Mouse (Mus musculus): ENCODE measurements around the gene Dtx4.

The Dtx4 gene

GRCm38 (mm10) chr19:12467436-12467835 is 33.8 kb downstream of the Dtx4 start:
- no peak for DNase-seq (ENCODE audit: low spot score in 2 of 2)

DNA sequence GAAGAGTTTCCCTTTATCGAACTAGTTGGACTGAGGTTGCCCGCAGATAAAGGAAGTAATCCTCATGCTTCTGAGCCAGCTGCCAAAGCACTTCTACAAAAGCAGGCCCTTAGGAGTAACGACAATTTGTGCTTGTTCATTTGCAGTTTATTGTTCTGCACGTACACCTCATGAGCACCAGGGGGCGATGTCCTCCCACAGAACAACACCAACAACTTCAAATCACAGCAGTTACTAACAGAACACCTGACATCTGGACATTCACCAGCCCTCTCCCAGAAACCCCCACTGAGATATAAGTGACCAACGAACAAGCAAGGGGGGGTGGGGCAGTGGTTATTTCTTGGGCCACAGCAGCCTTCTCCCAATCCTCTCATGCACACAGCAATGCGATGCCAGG is 35.0 kb downstream of the Dtx4 start:
- DNase-seq (ENCODE audit: low spot score in 2 of 2), result peak in 1 of 2 experiments; percentile 80

DNA sequence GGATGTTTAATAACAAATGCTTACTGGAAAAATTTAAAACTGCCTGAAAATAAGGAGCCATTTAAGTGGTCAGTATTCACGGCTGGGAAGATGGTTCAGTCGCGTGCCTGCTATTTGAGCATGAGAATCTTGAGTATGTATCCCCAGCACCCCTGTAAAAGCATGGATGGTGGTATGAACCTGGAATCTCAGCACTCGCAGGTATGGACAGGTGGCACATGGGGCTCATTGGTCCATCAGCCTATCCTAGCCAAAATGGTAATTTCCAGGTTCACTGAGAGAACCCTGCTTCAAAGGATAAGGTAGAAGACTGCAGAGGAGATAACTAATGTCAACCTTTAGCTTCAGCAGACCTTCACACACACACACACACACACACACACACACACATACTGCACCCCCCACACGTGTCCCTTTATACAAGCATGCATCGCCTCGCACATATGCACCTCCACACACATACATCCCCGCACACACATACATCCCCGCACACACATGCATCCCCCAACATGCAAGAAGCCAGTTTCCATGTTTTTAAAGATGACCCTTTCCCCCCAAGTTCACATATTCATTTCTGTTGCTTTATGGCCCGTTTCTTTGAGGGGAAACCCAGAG is 35.6 kb downstream of the Dtx4 start:
- no peak for DNase-seq (ENCODE audit: low spot score in 2 of 2)

GRCm38 (mm10) chr19:12464674-12465073 is 36.6 kb downstream of the Dtx4 start:
- DNase-seq (ENCODE audit: low spot score in 2 of 2), result no peak

DNA sequence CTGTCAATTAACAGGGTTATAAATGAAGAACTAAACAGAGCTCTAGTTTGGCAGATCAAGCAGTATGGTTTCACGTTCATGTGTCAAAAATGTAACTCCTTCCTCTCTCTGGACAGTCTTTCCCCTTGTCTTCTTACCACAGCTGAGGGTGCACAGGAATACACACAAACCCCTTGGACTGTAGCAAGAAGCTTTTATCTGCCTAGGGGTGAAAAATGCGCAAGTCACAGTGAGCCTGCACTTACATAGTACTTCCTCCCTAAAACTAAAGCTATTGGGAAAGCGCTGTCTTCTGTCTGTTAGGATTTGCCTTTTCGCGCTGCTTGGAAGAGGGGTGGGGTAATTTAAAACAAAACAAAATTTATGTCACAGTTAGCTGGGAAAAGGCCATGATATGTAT is 37.1 kb downstream of the Dtx4 start:
- no peak for DNase-seq (ENCODE audit: low spot score in 2 of 2)

DNA sequence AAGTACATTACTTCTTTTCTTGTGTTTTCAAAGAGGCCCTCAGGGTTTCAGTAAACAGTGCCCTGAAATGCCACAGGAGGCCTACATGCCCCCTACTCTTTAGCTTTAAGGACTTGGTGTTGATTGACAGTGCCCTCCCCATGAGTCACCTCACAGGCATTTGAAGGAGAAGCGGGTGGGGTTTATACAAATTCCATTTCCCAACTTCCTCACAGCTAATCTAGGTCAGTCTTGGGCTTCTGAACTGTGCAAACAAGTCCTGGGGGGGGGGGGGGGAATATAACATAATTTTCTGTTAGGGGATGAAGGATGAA is 37.6 kb downstream of the Dtx4 start:
- DNase-seq (ENCODE audit: low spot score in 2 of 2), result no peak

DNA sequence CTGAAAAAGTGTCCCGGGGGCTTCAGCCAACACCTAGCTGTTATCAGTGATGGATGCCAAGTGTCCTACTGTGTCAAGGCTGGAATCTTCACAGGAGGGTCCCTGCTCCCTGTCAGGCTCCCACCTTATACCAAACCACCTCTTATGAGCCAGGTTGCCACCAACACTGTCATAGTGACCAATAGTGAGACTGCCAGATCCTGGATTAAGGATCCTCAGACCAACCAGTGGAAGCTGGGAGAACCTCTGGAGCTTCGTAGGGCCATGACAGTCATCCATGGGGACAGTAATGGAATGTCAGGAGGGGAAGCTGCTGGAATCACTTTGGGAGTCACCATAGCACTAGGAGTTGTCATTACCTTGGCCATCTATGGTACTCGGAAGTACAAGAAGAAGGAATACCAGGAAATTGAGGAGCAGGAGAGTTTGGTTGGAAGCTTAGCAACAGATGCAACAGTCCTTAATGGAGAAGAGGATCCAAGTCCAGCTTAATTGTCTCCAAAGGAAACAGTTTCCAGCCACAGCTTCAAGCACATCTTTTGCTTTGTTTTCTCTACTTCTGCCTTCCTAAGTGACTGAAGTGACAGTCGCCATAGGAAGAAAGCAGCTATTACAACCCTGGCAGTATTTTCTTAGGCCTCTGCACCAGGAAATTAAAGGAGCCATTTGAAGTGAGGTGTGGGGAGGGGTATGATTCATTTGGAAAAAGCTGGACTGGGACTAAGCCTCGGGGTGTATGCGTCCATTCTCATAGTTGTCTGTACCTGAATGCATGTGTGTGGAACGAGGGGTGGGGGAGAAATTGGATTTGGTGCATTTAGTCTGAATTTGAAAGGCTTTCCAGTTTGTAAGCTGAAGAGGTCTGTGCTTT is 38.2 kb downstream of the Dtx4 start:
- DNase-seq (ENCODE audit: low spot score in 2 of 2), result no peak

- no peak for DNase-seq (ENCODE audit: low spot score in 2 of 2)
Observed at GRCm38 (mm10) chr19:12460282-12461249, 40.7 kb downstream of the Dtx4 start, which contains the start of gene Mpeg1. Gene Mpeg1, plus strand, starts transcription at chr19:12460779.

DNA sequence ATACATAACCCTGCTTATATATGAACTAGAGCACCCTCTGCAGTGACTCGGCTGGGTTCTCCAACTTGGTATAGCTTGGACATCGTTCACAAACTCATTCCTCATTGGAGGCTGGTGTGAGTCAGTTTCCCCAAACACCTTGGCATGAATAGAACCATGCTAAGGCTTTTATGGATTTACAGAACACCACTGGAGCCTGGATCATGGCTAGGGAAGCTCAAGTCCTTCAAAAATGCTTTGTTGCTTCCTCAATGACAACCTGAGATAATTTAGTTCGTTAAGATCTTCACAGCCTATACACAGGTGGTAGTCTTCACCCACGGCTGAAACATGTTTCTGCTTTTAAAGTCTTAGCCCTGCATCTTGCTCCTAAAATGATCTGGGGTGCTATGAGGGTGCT is 41.7 kb downstream of the Dtx4 start:
- DNase-seq (ENCODE audit: low spot score in 2 of 2), result no peak

DNA sequence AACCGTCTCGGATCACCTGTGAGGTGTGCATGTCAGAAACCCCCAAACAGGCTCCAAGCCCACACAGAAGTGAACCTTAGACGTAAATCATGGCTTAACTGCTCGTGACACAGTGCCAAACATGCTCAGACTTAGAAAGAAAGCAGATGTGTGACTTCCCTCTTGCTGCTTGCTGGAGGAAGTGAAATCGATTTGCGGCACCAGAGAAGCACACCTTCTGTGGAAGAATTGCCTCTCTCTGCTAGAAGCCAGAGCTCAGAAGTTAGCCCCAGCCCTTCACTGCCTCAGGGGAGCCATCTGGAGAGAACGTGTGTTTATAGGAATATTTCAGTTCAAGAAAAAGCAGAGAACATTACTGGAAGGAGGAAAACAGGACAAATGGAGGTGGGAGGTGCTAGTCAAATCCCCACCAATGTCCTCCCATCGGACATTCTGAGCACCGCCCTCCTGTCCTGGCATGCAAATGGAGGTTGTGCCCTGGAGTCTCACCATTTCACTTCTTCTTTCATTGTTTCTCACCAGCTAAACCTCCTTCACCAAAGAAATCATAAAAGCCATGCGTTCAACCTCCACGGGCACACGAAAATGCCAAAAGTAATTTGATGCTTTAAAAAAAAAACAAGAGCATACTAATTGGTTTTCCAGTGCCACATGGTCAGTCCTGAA is 43.7 kb downstream of the Dtx4 start:
- DNase-seq (ENCODE audit: low spot score in 2 of 2), result no peak

GRCm38 (mm10) chr19:12445014-12445413 is 56.2 kb downstream of the Dtx4 start:
- no peak for DNase-seq (ENCODE audit: low spot score in 2 of 2)

DNA sequence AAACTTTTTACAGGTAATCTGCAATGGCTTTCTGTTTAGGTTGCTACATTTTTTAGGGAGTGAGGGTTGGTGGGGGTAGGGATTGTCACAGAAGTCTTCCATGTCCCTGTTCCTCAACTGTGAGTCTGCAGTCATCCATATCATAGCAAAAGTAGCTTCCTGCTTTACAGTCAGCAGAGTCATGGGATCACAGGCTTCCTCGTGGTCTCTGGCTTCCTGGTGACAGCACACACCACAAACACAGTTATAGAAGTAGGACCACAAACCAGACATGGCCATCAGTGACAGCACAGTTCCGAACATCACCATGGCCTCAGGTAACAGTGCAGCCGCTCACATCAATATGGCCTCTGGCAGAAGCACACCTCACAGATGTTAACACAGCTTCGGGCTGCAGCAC is 58.7 kb downstream of the Dtx4 start:
- DNase-seq (ENCODE audit: low spot score in 2 of 2), result no peak

- no peak for DNase-seq (ENCODE audit: low spot score in 2 of 2)
Observed at GRCm38 (mm10) chr19:12440103-12440725, 61.0 kb downstream of the Dtx4 start.

DNA sequence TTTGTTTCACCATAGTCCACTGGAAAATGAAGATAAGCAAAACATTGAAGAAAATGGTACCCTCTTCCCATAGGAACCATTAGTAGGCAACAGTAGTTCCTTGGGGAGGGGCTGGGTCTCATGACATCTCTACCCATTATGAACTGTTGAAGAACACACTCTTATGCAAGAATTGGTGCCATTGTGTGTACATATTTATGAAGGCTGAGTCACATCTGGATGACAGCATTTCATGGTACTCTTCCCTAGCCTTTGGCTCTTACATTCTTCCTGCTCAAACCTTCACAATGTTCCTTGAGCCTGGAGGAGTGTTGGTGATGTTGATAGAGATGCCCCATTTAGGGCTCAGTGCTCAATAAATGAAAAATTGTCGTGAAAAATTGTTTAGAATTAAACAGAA is 61.7 kb downstream of the Dtx4 start:
- no peak for DNase-seq (ENCODE audit: low spot score in 2 of 2)

GRCm38 (mm10) chr19:12435750-12436524 is 65.3 kb downstream of the Dtx4 start:
- peak in 1 of 2 experiments; percentile 11 for DNase-seq (ENCODE audit: low spot score in 2 of 2)

DNA sequence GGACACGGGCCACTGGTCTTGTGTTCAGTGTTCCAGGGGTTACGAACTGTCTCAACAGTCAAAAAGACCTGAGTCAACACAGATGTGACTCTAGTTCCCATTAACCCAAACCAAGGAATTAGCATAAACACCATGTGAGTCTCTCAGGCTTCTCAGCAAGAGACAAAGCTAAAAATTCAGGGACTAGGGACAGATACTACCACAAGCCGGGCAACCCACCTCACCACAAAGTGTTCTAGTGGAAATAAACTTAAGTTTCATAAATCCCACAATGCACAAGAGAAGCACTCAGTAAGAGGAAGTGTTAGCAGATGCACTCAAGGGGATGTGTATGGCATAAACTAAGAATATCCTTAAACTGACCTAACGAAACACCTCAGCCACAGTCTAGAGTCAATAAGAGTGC is 66.2 kb downstream of the Dtx4 start:
- DNase-seq (ENCODE audit: low spot score in 2 of 2), result peak in 1 of 2 experiments; percentile 9

GRCm38 (mm10) chr19:12433033-12433432 is 68.2 kb downstream of the Dtx4 start:
- DNase-seq (ENCODE audit: low spot score in 2 of 2), result peak in 1 of 2 experiments; percentile 44

DNA sequence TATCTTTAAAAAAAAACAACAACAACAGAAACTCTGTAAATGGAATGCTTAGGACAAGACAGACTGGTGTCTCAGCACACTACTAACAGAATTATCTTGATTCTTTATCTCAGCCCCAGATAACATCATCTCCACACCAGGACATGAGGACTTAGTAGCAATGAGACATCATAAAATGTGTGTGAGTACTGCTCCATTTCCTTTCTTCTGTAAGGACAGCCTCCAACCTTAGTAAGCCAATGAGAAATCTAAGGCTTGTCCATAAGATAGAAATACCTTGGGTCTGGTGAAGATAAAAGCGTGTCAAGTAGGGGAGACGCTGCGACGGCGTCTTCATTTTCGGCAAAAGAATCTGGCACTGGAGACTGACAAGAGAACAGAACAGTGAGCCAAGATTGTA is 73.6 kb downstream of the Dtx4 start, which contains the start of gene Pfpl:
Pfpl (plus strand) TSS at position 301 of the 400 bp plus-strand sequence.
- DNase-seq (ENCODE audit: low spot score in 2 of 2), result no peak

GRCm38 (mm10) chr19:12427101-12427500 is 74.2 kb downstream of the Dtx4 start:
- DNase-seq (ENCODE audit: low spot score in 2 of 2), result no peak

GRCm38 (mm10) chr19:12421680-12422079 is 79.6 kb downstream of the Dtx4 start:
- no peak for DNase-seq (ENCODE audit: low spot score in 2 of 2)

Data from left cerebral cortex, adult 9 months (tissue).